Mouse (Mus musculus): Measurements from ENCODE around the gene AW209491.
A peak's percentile ranks its signal among the peaks of the same experiment; 100 is the strongest.

AW209491 gene

DNA sequence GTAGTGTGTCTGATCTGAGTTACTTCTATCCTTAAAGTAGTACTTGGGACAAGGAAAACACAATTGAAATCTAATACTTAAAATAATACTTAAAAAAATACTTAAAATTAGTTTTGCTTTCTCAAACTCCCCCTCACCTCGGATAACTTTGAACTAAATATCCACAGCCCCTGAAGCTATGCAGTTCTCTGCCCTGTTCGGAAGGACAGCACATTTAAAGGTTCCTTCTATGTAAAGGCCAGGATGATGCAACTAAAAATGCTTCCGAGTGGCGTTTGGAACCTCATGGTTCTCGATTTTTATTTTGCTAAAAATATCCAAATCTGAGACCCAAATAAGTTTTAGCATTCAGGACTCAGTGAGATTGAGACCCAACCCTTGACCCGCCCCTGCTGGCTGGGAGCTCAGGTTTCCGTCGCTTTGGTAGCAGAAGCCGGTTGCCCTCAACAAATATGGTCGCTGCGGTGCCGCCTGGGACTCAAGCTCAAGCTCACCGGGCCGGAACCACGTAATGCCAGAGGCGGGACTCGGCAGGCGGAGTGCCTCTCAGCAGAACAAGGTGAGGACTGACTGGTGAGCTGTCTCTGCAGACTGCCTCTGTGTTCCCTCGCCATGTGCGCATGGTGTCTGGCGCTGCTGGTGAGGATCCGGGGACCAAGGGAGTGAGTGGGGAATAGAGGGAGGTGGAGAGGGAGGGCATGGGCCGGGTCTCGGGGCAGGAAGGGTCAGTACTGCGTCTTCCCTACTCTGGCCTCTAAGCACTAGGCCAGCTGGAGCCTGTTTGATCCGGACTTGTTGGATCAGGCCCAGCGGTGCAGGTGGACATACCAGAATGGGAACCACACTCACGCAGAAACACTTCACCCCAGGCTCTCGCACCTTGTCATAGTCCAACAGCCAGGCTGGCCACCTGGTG is at the start of gene AW209491:
Gene AW209491, plus strand, starts transcription at position 429 of the 916 bp plus-strand sequence.
- DNase-seq: peak; percentile 99

DNA sequence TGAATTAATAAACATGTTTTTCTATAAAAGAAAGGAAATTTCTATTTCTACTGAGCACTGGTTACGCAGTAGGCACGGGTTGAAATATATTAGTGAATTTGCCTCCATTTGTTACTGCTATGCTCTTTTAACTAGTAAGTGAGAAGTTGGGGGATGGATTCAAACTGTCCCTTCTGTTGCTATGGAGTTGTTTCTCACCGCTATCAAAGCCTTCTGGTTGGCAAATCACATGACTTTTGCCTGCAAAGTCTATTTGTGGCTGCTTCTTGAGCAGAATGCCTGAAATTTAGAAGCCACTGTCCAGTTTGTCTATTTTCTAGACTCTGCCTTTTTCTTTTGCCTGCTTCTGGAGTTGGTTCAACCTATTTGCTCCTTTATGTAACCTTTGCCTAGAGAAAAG is 49.6 kb upstream of the AW209491 start:
- DNase-seq: no peak

DNA sequence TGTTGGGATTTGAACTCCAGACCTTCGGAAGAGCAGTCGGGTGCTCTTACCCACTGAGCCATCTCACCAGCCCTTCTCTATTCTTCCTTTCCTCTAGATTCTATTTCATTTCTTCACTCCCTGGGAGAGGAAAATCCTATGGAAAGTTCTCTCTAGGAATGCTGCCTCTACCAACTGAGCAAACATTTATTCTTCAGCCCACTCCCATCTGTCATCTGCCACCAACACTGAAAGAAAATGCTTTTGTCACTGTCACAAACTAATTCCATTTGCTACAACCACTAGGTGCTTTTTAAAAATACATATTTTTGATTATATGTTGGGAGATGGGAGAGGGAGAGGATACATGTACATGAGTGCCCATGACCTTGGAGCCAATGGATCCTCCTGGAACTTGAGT is 27.2 kb upstream of the AW209491 start:
- DNase-seq: no peak

DNA sequence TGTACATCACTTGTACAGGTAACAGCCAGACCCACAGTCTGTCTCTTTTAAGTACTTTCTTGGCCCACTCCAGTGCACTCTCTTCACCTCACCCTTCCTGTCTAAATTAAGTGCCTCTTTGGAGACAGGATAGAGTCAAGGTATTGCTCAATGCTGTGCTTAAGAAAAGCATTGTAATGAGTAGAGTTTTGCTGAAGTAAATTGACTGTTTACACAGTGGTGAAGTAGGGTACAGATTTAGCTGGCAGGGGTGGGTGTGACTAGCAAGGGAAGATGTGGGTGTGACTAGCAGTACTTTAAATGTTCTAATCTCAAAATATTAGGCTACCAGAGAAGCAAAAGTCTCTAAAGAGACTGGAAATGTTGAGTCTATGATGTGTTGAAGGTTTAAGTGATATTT is 22.3 kb upstream of the AW209491 start:
- peak; percentile 38 for DNase-seq

DNA sequence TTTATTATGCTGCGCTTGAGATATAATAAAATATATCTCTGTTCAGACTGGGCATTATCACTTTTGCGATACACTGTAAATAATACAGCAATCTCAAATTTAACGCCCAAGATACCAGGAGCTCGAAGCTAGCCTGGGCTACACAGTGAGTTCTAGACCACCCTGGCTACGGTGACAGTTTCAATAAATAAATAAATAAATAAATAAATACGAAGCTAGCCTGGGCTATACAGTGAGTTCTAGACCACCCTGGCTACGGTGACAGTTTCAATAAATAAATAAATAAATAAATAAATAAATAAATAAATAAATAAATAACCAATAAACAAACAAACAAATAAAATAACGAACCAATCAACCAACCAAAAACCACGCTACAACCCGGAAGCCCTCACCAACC is 17.5 kb upstream of the AW209491 start:
- DNase-seq: no peak

DNA sequence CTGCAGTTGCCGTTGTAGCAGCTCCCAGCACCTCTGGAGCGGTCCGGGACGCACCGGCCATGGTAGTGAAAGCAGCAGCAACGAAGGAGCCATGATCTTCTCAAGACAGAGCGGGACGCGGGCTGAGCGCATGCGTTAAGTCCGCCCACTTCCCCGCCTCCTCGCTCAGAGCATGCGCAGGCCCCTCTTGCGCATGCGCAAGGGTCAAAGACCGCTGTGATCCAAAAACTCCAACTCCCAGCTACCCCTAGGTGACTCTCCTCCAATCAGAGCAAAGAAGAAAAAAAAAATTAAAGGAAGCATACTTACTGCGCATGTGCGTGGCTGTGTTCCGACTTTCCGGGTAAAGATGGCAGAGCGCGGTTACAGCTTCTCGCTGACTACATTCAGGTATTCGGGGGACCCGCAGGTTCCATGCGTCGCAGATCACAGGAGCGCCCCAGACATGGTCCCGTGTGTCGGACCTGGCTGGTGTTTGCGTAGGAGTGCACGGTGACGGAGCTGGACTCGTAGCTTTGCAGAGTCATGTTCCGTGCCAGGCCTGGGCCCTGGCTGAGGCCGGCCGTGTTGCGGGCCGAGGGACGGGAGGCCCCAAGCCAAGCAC is 16.9 kb upstream of the AW209491 start, which contains the start of the genes Mrpl32 and Psma2:
Gene Mrpl32, minus strand, starts transcription at position 240 of the 604 bp plus-strand sequence.
Gene Psma2, plus strand, starts transcription at position 315 of the 604 bp plus-strand sequence.
- DNase-seq: peak; percentile 96

DNA sequence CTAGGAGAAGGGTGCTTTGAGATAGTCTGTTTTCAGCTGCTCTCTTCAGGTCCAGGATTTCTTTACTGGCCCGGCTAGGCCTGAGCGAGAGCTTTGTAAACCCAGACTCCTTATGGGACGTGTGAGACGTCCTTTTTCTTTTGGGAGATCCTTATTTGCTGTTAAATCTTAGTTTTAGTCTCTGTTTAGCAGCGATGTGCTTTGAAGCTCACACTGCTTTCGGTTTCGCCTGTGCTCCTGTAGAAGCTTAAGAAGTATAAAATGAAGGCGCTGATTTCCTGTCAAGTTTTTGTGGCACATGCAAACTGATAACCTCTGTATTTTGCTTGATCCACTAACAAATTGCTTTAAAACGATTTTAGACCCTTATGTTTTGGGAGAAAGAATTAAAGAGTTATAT is 16.4 kb upstream of the AW209491 start:
- no peak for DNase-seq

DNA sequence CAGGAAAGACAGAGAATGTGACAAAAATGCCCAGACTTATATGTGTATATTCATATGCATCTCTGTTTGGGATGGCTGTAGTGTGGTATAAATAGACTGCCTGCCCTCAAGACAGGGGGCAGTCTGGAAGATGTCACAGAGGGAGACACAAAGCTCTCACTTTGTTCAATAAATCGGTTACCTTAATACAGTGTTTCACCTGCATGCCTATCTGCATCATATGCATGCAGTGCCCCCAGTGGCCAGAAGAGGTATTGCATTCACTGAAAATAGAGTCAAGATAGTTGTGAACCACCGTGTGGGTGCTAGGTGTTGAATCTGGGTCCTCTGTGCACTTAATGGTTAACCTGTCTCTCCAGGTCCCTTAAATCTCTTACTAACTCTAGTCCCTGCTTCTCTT is 11.2 kb upstream of the AW209491 start:
- peak; percentile 89 for DNase-seq

DNA sequence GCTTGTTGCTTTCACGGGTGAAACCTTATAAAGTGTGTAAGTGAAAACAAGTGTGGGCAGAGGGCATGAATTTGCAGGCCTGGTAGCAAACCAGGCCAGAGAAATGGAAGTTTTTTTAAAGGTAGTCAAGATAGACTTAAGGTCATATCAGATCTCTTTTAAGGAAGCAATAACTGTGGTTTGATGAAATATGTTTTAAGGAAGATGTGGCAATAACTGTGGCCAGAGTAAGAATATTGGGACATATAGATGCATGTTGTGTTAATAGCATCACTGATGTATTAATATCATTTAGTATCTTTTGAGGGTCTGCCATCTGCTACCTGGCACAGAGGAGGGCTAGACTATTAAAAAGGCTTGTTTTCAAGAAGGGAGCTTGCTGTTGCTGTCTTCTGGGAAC is 10.0 kb downstream of the AW209491 start:
- DNase-seq: no peak

DNA sequence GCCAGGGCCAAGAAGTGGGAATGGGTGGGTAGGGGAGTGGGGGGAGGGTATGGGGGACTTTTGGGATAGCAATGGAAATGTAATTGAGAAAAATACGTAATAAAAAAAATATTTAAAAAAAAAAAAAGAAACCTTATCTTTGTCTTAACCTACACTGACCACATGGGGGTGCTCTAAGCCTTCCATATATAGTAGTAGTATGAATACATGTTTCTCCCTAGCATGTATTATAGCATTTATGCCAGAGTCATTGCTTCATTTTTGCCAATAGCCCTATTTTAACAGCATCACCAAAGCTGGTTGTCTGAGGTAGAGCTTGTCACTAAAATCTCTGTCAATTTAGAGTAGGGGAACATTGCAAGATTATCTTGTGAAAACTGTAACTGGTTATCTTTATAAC is 19.3 kb downstream of the AW209491 start:
- peak; percentile 38 for DNase-seq

DNA sequence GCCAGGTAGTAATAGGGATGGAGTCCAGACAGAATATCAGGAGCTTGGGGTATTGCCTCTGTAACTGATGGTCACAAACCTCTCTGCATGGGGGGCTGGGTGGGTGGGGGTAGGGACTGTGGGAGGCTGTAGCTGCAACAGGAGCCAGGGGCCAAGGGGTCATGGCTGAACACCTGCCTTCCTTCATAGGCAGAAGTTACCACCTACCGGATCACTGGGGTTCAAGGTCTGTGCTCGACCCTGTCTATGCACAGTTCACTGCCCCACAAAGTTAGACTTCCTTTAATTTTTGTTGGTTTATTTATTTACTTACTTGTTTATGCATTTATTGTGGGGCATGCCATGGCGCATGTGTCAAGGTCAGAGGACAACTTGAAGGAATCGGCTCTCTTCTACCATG is 37.2 kb downstream of the AW209491 start:
- DNase-seq: no peak

DNA sequence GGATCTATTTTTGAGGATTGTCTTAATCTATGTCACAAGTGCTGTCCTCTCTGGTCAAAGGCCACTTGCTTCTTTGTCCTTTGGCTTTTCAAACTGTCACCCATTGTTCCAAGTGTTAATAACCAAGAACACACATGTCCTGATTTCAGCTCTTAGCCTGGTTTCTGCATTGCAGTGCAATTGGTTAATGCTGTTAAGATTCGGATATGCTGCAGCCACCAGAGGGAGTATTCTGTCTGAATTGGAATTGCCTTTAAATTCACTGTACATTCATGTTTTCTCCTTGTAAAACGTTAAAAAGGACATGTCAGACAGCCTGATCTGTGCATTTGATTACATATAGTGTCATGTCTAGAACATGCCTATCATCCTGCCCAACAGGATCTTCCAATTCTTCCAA is 40.4 kb downstream of the AW209491 start:
- peak; percentile 2 for DNase-seq
